Mouse (Mus musculus): Measurements from ENCODE around the gene Retreg1.

Retreg1 gene

GRCm38 (mm10) chr15:25843086-25843991 lies at the start of gene Retreg1:
Retreg1 (plus strand) TSS chr15:25843180.
- DNase-seq = peak; percentile 96

GRCm38 (mm10) chr15:25794123-25794522 lies 48.9 kb upstream of the Retreg1 start:
- DNase-seq = no peak

- DNase-seq = no peak
Measured at GRCm38 (mm10) chr15:25795496-25795895, 47.5 kb upstream of the Retreg1 start.

GRCm38 (mm10) chr15:25796353-25796752 lies 46.6 kb upstream of the Retreg1 start:
- DNase-seq = peak; percentile 43 to 51

- no peak for DNase-seq
Measured at GRCm38 (mm10) chr15:25797179-25797578, 45.8 kb upstream of the Retreg1 start.

GRCm38 (mm10) chr15:25797888-25798287 lies 45.1 kb upstream of the Retreg1 start:
- no peak for DNase-seq

- no peak for DNase-seq
Measured at GRCm38 (mm10) chr15:25801726-25802125, 41.3 kb upstream of the Retreg1 start.

- no peak for DNase-seq
Measured at GRCm38 (mm10) chr15:25802194-25802593, 40.8 kb upstream of the Retreg1 start.

- no peak for DNase-seq
Measured at GRCm38 (mm10) chr15:25803111-25803510, 39.9 kb upstream of the Retreg1 start.

GRCm38 (mm10) chr15:25805336-25806110 lies 37.5 kb upstream of the Retreg1 start:
- peak; percentile 84 to 86 for DNase-seq

GRCm38 (mm10) chr15:25806363-25806762 lies 36.6 kb upstream of the Retreg1 start:
- no peak for DNase-seq

GRCm38 (mm10) chr15:25806878-25807277 lies 36.1 kb upstream of the Retreg1 start:
- no peak for DNase-seq

- no peak for DNase-seq
Measured at GRCm38 (mm10) chr15:25808677-25809460, 34.1 kb upstream of the Retreg1 start.

GRCm38 (mm10) chr15:25809669-25810068 lies 33.3 kb upstream of the Retreg1 start:
- DNase-seq = no peak

GRCm38 (mm10) chr15:25811834-25812250 lies 31.1 kb upstream of the Retreg1 start:
- peak; percentile 74 to 76 for DNase-seq

- peak; percentile 53 to 55 for DNase-seq
Measured at GRCm38 (mm10) chr15:25812479-25812878, 30.5 kb upstream of the Retreg1 start.

- DNase-seq = no peak
Measured at GRCm38 (mm10) chr15:25814535-25814934, 28.4 kb upstream of the Retreg1 start.

GRCm38 (mm10) chr15:25817191-25817590 lies 25.8 kb upstream of the Retreg1 start:
- DNase-seq = peak in 1 of 2 experiments; percentile 25

- DNase-seq = no peak
Measured at GRCm38 (mm10) chr15:25821981-25822380, 21.0 kb upstream of the Retreg1 start.

GRCm38 (mm10) chr15:25822656-25823055 lies 20.3 kb upstream of the Retreg1 start:
- no peak for DNase-seq

GRCm38 (mm10) chr15:25826531-25826961 lies 16.4 kb upstream of the Retreg1 start:
- no peak for DNase-seq

- DNase-seq = peak; percentile 59
Measured at GRCm38 (mm10) chr15:25828464-25828863, 14.5 kb upstream of the Retreg1 start.

GRCm38 (mm10) chr15:25830426-25830825 lies 12.6 kb upstream of the Retreg1 start:
- no peak for DNase-seq

Data from B cell, adult 2 months (primary cell).